Comparison of ENCODE assay signal across 9 mouse cellular contexts in the genomic region with DNA sequence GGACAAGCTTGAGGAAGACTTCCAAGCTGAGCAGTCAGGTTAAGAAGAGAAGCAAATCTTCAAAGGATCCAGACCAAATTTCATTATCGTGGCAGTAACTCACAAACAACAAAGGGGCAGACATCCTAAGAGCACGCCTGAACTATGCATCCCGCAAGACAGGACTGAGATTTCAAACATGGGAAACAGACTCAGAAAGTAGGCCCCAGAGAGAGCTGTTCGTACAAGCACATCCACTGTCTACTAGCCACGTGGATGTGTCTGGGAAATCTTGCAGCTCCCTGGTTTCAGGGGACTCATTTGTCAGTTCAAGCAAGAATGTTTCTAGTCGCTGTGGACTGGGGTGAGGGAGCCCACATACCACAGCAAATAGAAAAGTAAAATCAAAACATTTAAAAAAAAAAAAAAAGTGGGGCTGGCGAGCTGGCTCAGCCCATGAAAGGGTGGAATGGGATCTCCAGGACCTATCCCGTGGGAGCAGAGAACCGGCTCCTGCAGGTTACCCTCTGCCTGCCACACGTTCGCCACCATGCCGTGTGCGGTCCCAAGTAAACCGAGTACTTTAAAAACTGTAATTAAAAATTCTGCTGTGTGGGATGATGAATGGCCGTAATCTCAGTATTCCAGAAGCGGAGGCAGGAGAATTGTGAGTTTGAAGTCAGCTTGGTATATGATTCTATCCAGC. TPM values are rescaled to one million over a fixed set of nuclear protein-coding genes. Genes with fewer than 3 reads are reported as not detected.
DNase-seq lines count a peak whose midpoint lies in the region; ATAC-seq and TF ChIP-seq lines count a peak whose summit lies in the region.
"Had no signal": no experiment of that assay in that cellular context is flagged by ENCODE, and none has a peak within 500 bp of the region (broad histone marks: within the 10 kb centered on the region; RNA-seq: fewer than 3 reads in every experiment).

No protein-coding gene starts in this region.

- H3K27me3 ChIP-seq in forebrain, embryonic 10.5 days (ENCODE audit: poor library complexity, severe bottlenecking) = peaks cover 86% of the 10 kb centered on the region
- peaks cover 31% of the 10 kb centered on the region for H3K27me3 ChIP-seq in forebrain, embryonic 11.5 days (ENCODE audit: control insufficient read depth, insufficient read depth, low read length)
- H3K27me3 ChIP-seq in E14TG2a.4 (ENCODE audit: insufficient read depth, low read length) = peaks cover 3% of the 10 kb centered on the region; the same call in 1 of the 2 replicates
- 0 out of 2 replicates have a peak, but pooled peaks cover 16% of the 10 kb centered on the region for H3K27me3 ChIP-seq in hindbrain, embryonic 10.5 days (ENCODE audit: insufficient read depth, poor library complexity, severe bottlenecking)

- no peak overlapping the region for H3K9ac ChIP-seq in forebrain, embryonic 11.5 days (ENCODE audit: low read length)
- H3K9ac ChIP-seq: liver, embryonic 14.5 days had no signal

- no peak for ATAC-seq in forebrain, embryonic 11.5 days (replicated peaks; ENCODE audit: low FRiP score)

- peak overlapping the region; percentile 3; the same call in 1 of the 2 replicates for H3K27ac ChIP-seq in forebrain, embryonic 10.5 days
- no peak overlapping the region for H3K27ac ChIP-seq in forebrain, embryonic 11.5 days (ENCODE audit: low read depth, low read length)
- H3K27ac ChIP-seq in hindbrain, embryonic 10.5 days = peak overlapping the region; percentile 67
- H3K27ac ChIP-seq in layer of hippocampus, adult 2 months = no peak overlapping the region; the same call in 1 of the 2 replicates
- H3K27ac ChIP-seq: liver, embryonic 14.5 days had no signal

- no peak for TF ChIP-seq CTCF in E14TG2a.4 (conservative IDR thresholded peaks at IDR 0.05; ENCODE audit: low read length)
- TF ChIP-seq CTCF in layer of hippocampus, adult 2 months (conservative IDR thresholded peaks at IDR 0.05) = no peak

- 73% methylated on average over 16 of the region's 16 CpGs for WGBS in forebrain, embryonic 10.5 days
- 67% methylated on average over 16 of the region's 16 CpGs for WGBS in forebrain, embryonic 11.5 days
- 75% methylated on average over 16 of the region's 16 CpGs for WGBS in hindbrain, embryonic 10.5 days

- no peak overlapping the region for H3K4me2 ChIP-seq in forebrain, embryonic 11.5 days (ENCODE audit: low read depth, low read length, severe bottlenecking)

- H3K4me1 ChIP-seq in forebrain, embryonic 10.5 days = peaks cover 12% of the 10 kb centered on the region
- peaks cover 12% of the 10 kb centered on the region; the same call in 1 of the 2 replicates for H3K4me1 ChIP-seq in forebrain, embryonic 11.5 days (replicated peaks; ENCODE audit: control insufficient read depth, insufficient read depth, low read length)
- peaks cover 47% of the 10 kb centered on the region for H3K4me1 ChIP-seq in E14TG2a.4 (replicated peaks; ENCODE audit: low read depth, low read length)
- H3K4me1 ChIP-seq in hindbrain, embryonic 10.5 days (replicated peaks) = peaks cover 13% of the 10 kb centered on the region

- DNase-seq in forebrain, embryonic 10.5 days (ENCODE audit: extremely low spot score, low spot score) = no peak
- no peak for DNase-seq in forebrain, embryonic 11.5 days (ENCODE audit: low spot score)
- no peak for DNase-seq in hindbrain, embryonic 10.5 days (ENCODE audit: low spot score)
- peak; percentile 59 for DNase-seq in mesoderm, embryonic 11.5 days (ENCODE audit: low read depth, low spot score)
- DNase-seq in Muller cell, postnatal 12 days (ENCODE audit: inconsistent ontology term) = no peak
- no peak for DNase-seq in layer of hippocampus, adult 2 months (ENCODE audit: low spot score in 2 of 2)
- no peak for DNase-seq in adrenal gland, postnatal 4 days (ENCODE audit: low spot score in 2 of 2)

- no peaks in the 10 kb centered on the region for H3K36me3 ChIP-seq in forebrain, embryonic 10.5 days (replicated peaks)
- H3K36me3 ChIP-seq in forebrain, embryonic 11.5 days (ENCODE audit: control insufficient read depth, insufficient read depth, low read length) = no peaks in the 10 kb centered on the region
- H3K36me3 ChIP-seq in E14TG2a.4 (ENCODE audit: insufficient read depth, low read length) = no peaks in the 10 kb centered on the region
- H3K36me3 ChIP-seq in hindbrain, embryonic 10.5 days = no peaks in the 10 kb centered on the region

- H3K4me3 ChIP-seq in forebrain, embryonic 10.5 days = no peak overlapping the region
- no peak overlapping the region for H3K4me3 ChIP-seq in forebrain, embryonic 11.5 days (ENCODE audit: low read depth, low read length)
- peak overlapping the region; percentile 51 for H3K4me3 ChIP-seq in E14TG2a.4 (replicated peaks; ENCODE audit: low read length)
- H3K4me3 ChIP-seq in hindbrain, embryonic 10.5 days = no peak overlapping the region
- no peak overlapping the region for H3K4me3 ChIP-seq in layer of hippocampus, adult 2 months

- H3K9me3 ChIP-seq in forebrain, embryonic 10.5 days = no peaks in the 10 kb centered on the region
- H3K9me3 ChIP-seq in forebrain, embryonic 11.5 days (ENCODE audit: control insufficient read depth, low read length) = no peaks in the 10 kb centered on the region
- no peaks in the 10 kb centered on the region for H3K9me3 ChIP-seq in E14TG2a.4 (ENCODE audit: low read length)
- H3K9me3 ChIP-seq in hindbrain, embryonic 10.5 days = no peaks in the 10 kb centered on the region

RNA-seq across cellular contexts. Expression of a gene that starts 11.1 kb away (rescaled TPM):
- 16.2 and 16.8 TPM in 2 replicates for polyA plus RNA-seq in forebrain, embryonic 10.5 days (2016; fragmentation: Nextera tagmentation; extraction: Ambion mirVana)
- polyA plus RNA-seq in forebrain, embryonic 11.5 days (2014; fragmentation: Nextera tagmentation; extraction: Ambion mirVana) = 22.2 and 22.7 TPM in 2 replicates
- polyA plus RNA-seq in hindbrain, embryonic 10.5 days (2016; fragmentation: Nextera tagmentation; extraction: Ambion mirVana) = 22.7 and 27.2 TPM in 2 replicates
- 100 to 1,000 TPM; 134 to 137 TPM for total RNA-seq in layer of hippocampus, adult 2 months (2021)
- 10 to 100 TPM; 41.8 TPM for total RNA-seq in adrenal gland, postnatal 4 days (2021)

RNA-seq across cellular contexts. Expression of a gene that starts 53.7 kb away (rescaled TPM):
- polyA plus RNA-seq in forebrain, embryonic 10.5 days (2016; fragmentation: Nextera tagmentation; extraction: Ambion mirVana) = 24.4 and 25.7 TPM in 2 replicates
- polyA plus RNA-seq in forebrain, embryonic 11.5 days (2014; fragmentation: Nextera tagmentation; extraction: Ambion mirVana) = 16.4 and 22.1 TPM in 2 replicates
- 24.0 and 26.0 TPM in 2 replicates for polyA plus RNA-seq in hindbrain, embryonic 10.5 days (2016; fragmentation: Nextera tagmentation; extraction: Ambion mirVana)
- 10 to 100 TPM; 27.2 to 30.7 TPM for total RNA-seq in layer of hippocampus, adult 2 months (2021)
- total RNA-seq in adrenal gland, postnatal 4 days (2021) = 10 to 100 TPM; 28.6 to 31.2 TPM

Comparison
In these comparisons a context has a peak if more than half of its experiments do, and no peak if none do; other contexts are left out.
1. H3K27ac ChIP-seq: peak in forebrain, embryonic 10.5 days (single experiment) and hindbrain, embryonic 10.5 days (single experiment); none in forebrain, embryonic 11.5 days (single experiment) and layer of hippocampus, adult 2 months (single experiment).